Mouse (Mus musculus) adrenal gland, postnatal 0 days (tissue): ENCODE data around the gene Olfr803. TPM values are rescaled to one million over a fixed set of nuclear protein-coding genes. Genes with fewer than 3 reads are reported as not detected.

Experiments
- microRNA-seq: library from miRNA; unstranded; fragments of <30 nt; microRNA quantifications from one replicate; pipeline ENCODE4, GENCODE M21; 2016; ENCODE audit warnings: borderline replicate concordance; ENCODE audit not compliant: insufficient number of aligned reads
- polyA plus RNA-seq: library from polyadenylated mRNA; unstranded; fragments of >200 nt; fragmentation: Nextera tagmentation; extraction: Ambion mirVana; gene quantifications from 2 replicates; pipeline ENCODE4 v1.2.1, GENCODE M21; 2015

Gene Olfr803
- not detected in 2 replicates for polyA plus RNA-seq

GRCm38 (mm10) chr10:129694186-129694585 lies at the start of gene Olfr803:
Olfr803 (minus strand) TSS chr10:129694286.

GRCm38 (mm10) chr10:129741821-129742220 lies 47.7 kb upstream of the Olfr803 start, which contains the start of gene Olfr806:
Olfr806 (minus strand) TSS chr10:129741921.

GRCm38 (mm10) chr10:129729275-129729674 lies 35.2 kb upstream of the Olfr803 start, which contains the start of gene Olfr805:
Olfr805 (minus strand) TSS chr10:129729375.

GRCm38 (mm10) chr10:129702910-129703309 lies 8.8 kb upstream of the Olfr803 start, which contains the start of gene Olfr804:
Olfr804 (plus strand) TSS chr10:129703210.

GRCm38 (mm10) chr10:129688069-129688468 lies 6.0 kb downstream of the Olfr803 start, which contains the start of gene Olfr802:
Olfr802 (minus strand) TSS chr10:129688169.

GRCm38 (mm10) chr10:129673765-129674164 lies 20.3 kb downstream of the Olfr803 start, which contains the start of gene Olfr801:
Olfr801 (minus strand) TSS chr10:129673865.

GRCm38 (mm10) chr10:129657394-129657793 lies 36.7 kb downstream of the Olfr803 start, which contains the start of gene Olfr800:
Olfr800 (plus strand) TSS chr10:129657694.

Small RNAs within 50 kb of the gene (microRNA-seq; reads per million reads assigned to microRNA genes)
- gene Gm24485: not detected

Other genes with a start within 250 kb of the Olfr803 start
- not detected in 2 replicates for gene Olfr787, start 232.4 kb downstream of the Olfr803 start, polyA plus RNA-seq
- not detected in 2 replicates for gene Olfr788, start 223.3 kb downstream of the Olfr803 start, polyA plus RNA-seq
- gene Olfr789, start 209.5 kb downstream of the Olfr803 start, polyA plus RNA-seq: not detected in 2 replicates
- not detected in 2 replicates for gene Olfr790, start 195.8 kb downstream of the Olfr803 start, polyA plus RNA-seq
- gene Olfr791, start 172.5 kb downstream of the Olfr803 start, polyA plus RNA-seq: not detected in 2 replicates
- gene Olfr792, start 155.1 kb downstream of the Olfr803 start, polyA plus RNA-seq: not detected in 2 replicates
- gene Olfr794, start 126.6 kb downstream of the Olfr803 start, polyA plus RNA-seq: not detected in 2 replicates
- not detected in 2 replicates for gene Olfr796, start 81.7 kb downstream of the Olfr803 start, polyA plus RNA-seq
- gene Olfr798, start 66.4 kb downstream of the Olfr803 start, polyA plus RNA-seq: not detected in 2 replicates
- not detected in 2 replicates for gene Olfr799, start 56.8 kb downstream of the Olfr803 start, polyA plus RNA-seq
- not detected in 2 replicates for gene Olfr800, start 36.6 kb downstream of the Olfr803 start, polyA plus RNA-seq
- gene Olfr801, start 20.4 kb downstream of the Olfr803 start, polyA plus RNA-seq: not detected in 2 replicates
- gene Olfr802, start 6.1 kb downstream of the Olfr803 start, polyA plus RNA-seq: 0.03 and 0.04 TPM in 2 replicates
- gene Olfr804, start 8.9 kb upstream of the Olfr803 start, polyA plus RNA-seq: not detected in 2 replicates
- not detected in 2 replicates for gene Olfr805, start 35.1 kb upstream of the Olfr803 start, polyA plus RNA-seq
- not detected in 2 replicates for gene Olfr806, start 47.6 kb upstream of the Olfr803 start, polyA plus RNA-seq
- gene Olfr807, start 63.5 kb upstream of the Olfr803 start, polyA plus RNA-seq: not detected in 2 replicates
- not detected in 2 replicates for gene Olfr808, start 71.2 kb upstream of the Olfr803 start, polyA plus RNA-seq
- gene Olfr809, start 80.4 kb upstream of the Olfr803 start, polyA plus RNA-seq: not detected in 2 replicates
- not detected in 2 replicates for gene Olfr810, start 100.6 kb upstream of the Olfr803 start, polyA plus RNA-seq
- gene Olfr811, start 110.1 kb upstream of the Olfr803 start, polyA plus RNA-seq: not detected in 2 replicates
- not detected in 2 replicates for gene Olfr812, start 151.8 kb upstream of the Olfr803 start, polyA plus RNA-seq
- not detected in 2 replicates for gene Olfr813, start 161.1 kb upstream of the Olfr803 start, polyA plus RNA-seq
- gene Olfr814, start 185.6 kb upstream of the Olfr803 start, polyA plus RNA-seq: not detected in 2 replicates
- gene Olfr815, start 211.6 kb upstream of the Olfr803 start, polyA plus RNA-seq: not detected in 2 replicates
- not detected in 2 replicates for gene Olfr816, start 221.3 kb upstream of the Olfr803 start, polyA plus RNA-seq